Mouse (Mus musculus) ES-Bruce4 (cell line): ENCODE measurements around the gene Klhl8. TPM values are rescaled to one million over a fixed set of nuclear protein-coding genes. Genes with fewer than 3 reads are reported as not detected.

Source experiments
- H3K27ac ChIP-seq: 2 replicates; pipeline ENCODE4 v1.5.1; 2012; ENCODE audit warnings: low read length, inconsistent platforms; ENCODE audit not compliant: insufficient read depth
- H3K27me3 ChIP-seq: 2 replicates; pipeline ENCODE4 v1.6.1; 2012; ENCODE audit warnings: mild to moderate bottlenecking, low read length, inconsistent platforms; ENCODE audit not compliant: control insufficient read depth, poor library complexity, insufficient read depth, severe bottlenecking
- H3K36me3 ChIP-seq: 2 replicates; pipeline ENCODE4 v1.6.1; 2012; ENCODE audit warnings: inconsistent platforms, mild to moderate bottlenecking, low read length, moderate library complexity; ENCODE audit not compliant: control insufficient read depth, poor library complexity, insufficient read depth, severe bottlenecking
- H3K4me1 ChIP-seq: one replicate; pipeline ENCODE4 v1.8.1; 2011; ENCODE audit warnings: low read length; ENCODE audit not compliant: control insufficient read depth, insufficient read depth
- H3K4me3 ChIP-seq: 2 replicates; pipeline ENCODE4 v1.5.1; 2011; ENCODE audit warnings: low read depth, mild to moderate bottlenecking, low read length
- H3K9ac ChIP-seq: 2 replicates; pipeline ENCODE4 v1.6.1; 2012; ENCODE audit warnings: low read depth, mild to moderate bottlenecking, inconsistent platforms; ENCODE audit not compliant: poor library complexity, severe bottlenecking
- H3K9me3 ChIP-seq: replicated peaks from 2 replicates; pipeline ENCODE4 v1.6.1; 2012; ENCODE audit warnings: mild to moderate bottlenecking, low read length, inconsistent platforms; ENCODE audit not compliant: control insufficient read depth, poor library complexity, insufficient read depth, severe bottlenecking
- CTCF ChIP-seq: IDR thresholded peaks from one replicate; pipeline ENCODE4 v1.8.1; 2011; ENCODE audit warnings: low read depth, low read length
- EP300 ChIP-seq: IDR thresholded peaks from 2 replicates; pipeline ENCODE4 v1.6.1; 2011; ENCODE audit warnings: low read depth, low read length; ENCODE audit not compliant: insufficient read depth
- POLR2A ChIP-seq: IDR thresholded peaks from one replicate; pipeline ENCODE4 v1.8.1; 2011; ENCODE audit warnings: low read length; ENCODE audit not compliant: insufficient read depth
- polyA plus RNA-seq: library from polyadenylated mRNA; stranded (reverse); fragments of >200 nt; gene quantifications from 2 replicates; pipeline ENCODE4 v1.2.4, GENCODE M21; 2011; ENCODE audit warnings: low read depth; ENCODE audit not compliant: missing spikeins, insufficient read depth, insufficient read length

Klhl8 gene
- polyA plus RNA-seq, 1 experiment: 20.2 TPM

DNA sequence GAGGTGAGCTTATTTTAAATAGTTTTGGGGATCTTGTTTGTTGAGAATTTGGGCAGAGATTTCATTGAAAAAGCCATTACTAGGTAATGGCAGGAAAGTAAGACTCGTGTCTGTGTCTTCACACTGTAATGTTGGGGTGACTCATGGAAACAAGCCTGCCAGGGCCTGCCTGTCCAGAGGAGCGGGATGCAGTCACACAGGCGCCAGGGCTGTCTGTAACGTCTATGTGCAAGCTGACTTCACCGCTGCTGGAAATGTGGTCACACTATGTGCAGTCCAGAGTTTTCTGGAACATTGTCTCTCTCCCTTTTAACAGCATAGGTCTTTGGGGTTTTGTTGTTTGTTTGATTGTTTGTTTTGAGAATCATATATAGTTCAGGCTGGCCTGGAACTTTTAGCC is 88.1 kb downstream of the Klhl8 start:
- H3K4me1 ChIP-seq: no peaks in the 10 kb centered on the region
- H3K4me3 ChIP-seq: no peak overlapping the region
- no peaks in the 10 kb centered on the region for H3K9me3 ChIP-seq
- H3K9ac ChIP-seq: no peak overlapping the region
- no peaks in the 10 kb centered on the region for H3K36me3 ChIP-seq
- H3K27ac ChIP-seq: no peak overlapping the region
- no peaks in the 10 kb centered on the region for H3K27me3 ChIP-seq
- TF ChIP-seq CTCF (no peak), POLR2A (no peak), EP300 (no peak)

DNA sequence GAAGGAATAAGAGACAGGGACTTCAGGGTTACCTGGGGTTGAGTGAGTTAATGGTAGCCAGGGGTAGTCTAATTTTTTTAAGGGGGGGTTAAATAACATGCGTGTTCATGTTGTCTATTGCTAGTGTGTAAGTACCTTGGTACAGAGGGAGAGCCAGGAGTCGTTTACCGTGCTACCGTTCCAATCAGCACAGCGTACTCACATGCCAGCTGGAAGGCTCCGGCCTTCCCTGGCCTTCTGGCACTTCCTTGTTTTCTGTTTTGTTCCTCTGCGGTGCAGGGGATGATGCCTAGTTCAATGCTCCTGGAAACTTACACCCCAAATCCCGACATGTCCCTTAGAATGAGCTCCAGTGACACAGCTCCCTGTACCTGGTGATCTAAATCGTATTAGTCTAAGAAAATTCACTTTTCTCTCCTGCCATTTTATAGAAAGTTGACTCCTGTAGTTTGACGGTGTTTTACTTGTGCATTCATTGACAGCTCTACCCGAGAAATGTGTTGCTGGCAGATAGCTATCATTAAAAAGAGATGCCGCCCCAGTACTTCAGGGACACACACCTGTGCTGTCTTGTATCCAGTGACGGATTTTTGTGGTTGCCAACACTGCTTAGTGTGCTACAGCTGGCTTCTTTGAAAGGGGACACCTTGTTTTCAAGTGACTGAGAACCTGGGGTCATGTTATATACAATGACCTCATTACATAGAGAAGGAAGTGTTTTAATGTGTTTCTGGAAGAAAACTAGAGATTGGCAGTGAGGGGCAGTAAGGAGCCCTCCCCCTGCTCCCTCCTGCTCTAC is 89.4 kb downstream of the Klhl8 start:
- Histone ChIP-seq H3K27me3 (no peaks in the 10 kb centered on the region), H3K27ac (no peak overlapping the region), H3K36me3 (no peaks in the 10 kb centered on the region), H3K9ac (no peak overlapping the region), H3K4me1 (no peaks in the 10 kb centered on the region), H3K4me3 (no peak overlapping the region), H3K9me3 (no peaks in the 10 kb centered on the region)
- no peak for TF ChIP-seq POLR2A
- no peak for TF ChIP-seq CTCF
- no peak for TF ChIP-seq EP300

DNA sequence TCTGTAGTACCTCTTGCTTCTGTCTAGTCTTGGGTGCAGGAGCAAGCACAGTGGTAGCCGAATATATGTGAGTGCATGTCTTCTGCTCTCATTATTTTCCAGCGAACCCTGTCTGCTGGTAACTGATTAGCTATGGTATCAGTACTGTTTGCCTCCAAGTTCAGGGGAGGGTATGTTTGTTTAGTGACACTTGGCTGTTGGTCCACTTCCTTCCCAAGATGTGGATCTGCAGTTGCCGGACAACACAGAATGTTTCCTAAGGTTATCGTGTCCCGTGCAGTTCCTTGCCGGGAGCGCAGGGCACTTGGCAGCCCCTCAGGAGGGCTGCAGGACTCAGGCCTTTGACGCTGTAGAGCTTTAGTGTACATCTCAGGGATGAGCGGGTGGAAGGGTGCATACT is 90.0 kb downstream of the Klhl8 start:
- H3K4me3 ChIP-seq: no peak overlapping the region
- no peaks in the 10 kb centered on the region for H3K4me1 ChIP-seq
- no peak overlapping the region for H3K9ac ChIP-seq
- H3K27me3 ChIP-seq: no peaks in the 10 kb centered on the region
- no peak overlapping the region for H3K27ac ChIP-seq
- TF ChIP-seq POLR2A: no peak
- no peak for TF ChIP-seq EP300
- no peak for TF ChIP-seq CTCF
- no peaks in the 10 kb centered on the region for H3K9me3 ChIP-seq
- H3K36me3 ChIP-seq: no peaks in the 10 kb centered on the region

DNA sequence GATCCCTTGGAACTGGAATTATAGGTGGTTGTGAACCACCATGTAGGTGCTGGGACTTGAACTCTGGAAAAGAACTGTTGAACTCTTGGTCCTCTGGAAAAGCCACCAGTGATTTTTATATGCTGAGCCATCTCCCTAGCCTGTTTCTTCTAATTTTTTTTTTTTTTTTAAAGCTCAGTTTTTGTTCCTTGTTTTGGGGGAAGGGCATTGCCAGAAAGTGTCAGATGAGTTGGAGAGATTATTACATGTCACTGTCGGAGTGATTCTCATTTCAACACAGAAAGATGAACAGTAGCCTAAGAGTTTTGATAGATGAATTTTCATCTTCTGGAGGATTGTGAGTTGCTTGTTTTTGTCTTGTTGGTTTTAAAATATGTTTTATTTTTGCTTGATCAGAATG is 91.4 kb downstream of the Klhl8 start:
- Histone ChIP-seq H3K9me3 (no peaks in the 10 kb centered on the region), H3K4me3 (no peak overlapping the region), H3K36me3 (no peaks in the 10 kb centered on the region), H3K4me1 (no peaks in the 10 kb centered on the region), H3K27ac (no peak overlapping the region), H3K9ac (no peak overlapping the region), H3K27me3 (no peaks in the 10 kb centered on the region)
- no peak for TF ChIP-seq EP300
- TF ChIP-seq POLR2A: no peak
- no peak for TF ChIP-seq CTCF

DNA sequence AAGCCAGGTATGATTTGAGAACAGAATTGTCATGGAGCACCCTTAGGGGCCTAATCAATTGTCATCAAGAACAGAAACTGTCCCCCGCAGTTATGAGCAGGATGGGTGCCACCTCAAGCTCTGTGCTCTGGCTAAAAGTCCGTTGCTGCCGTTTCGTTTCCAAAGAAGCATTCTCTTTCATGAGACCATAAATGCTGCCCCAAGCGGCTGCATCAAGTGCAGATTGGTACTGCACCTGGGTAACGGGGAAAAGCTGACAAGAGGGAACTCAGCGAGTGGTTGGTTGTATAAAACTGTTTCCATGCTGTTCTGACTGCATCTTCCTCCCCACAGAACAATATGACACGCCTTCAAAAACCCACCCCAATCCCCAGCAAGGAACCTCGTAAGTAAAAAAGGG is 92.5 kb downstream of the Klhl8 start:
- Histone ChIP-seq H3K27me3 (no peaks in the 10 kb centered on the region), H3K36me3 (no peaks in the 10 kb centered on the region), H3K4me1 (peaks cover 2% of the 10 kb centered on the region), H3K9me3 (no peaks in the 10 kb centered on the region), H3K27ac (no peak overlapping the region), H3K4me3 (no peak overlapping the region), H3K9ac (no peak overlapping the region)
- TF ChIP-seq POLR2A: no peak
- no peak for TF ChIP-seq EP300
- TF ChIP-seq CTCF: no peak

DNA sequence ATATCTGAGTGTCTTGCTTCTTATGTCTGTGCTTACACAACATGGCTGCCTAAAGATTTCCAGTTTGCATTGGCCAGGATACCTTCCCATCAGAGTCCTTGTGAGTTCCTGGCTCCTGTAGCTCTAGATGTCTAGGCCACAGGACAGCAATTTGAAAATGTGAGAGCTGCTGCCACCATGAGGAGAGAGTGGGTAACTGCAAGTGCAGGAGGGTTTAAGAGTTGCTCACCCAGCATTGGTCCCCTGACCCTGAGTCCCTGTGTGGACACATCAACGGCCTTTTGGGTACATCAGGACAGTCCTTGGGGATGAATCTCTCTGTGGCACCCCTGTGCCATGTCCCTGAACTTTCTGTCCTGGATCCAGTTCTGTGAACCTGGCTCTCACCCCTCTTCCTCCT is 93.3 kb downstream of the Klhl8 start:
- H3K9me3 ChIP-seq: no peaks in the 10 kb centered on the region
- H3K36me3 ChIP-seq: no peaks in the 10 kb centered on the region
- no peak overlapping the region for H3K4me3 ChIP-seq
- no peak overlapping the region for H3K9ac ChIP-seq
- H3K27ac ChIP-seq: no peak overlapping the region
- peaks cover 3% of the 10 kb centered on the region for H3K4me1 ChIP-seq
- no peaks in the 10 kb centered on the region for H3K27me3 ChIP-seq
- TF ChIP-seq EP300 (no peak), CTCF (peak; percentile 84)
